Mouse (Mus musculus) layer of hippocampus, adult 11-12 months (tissue): ENCODE measurements at regions not wholly inside any gene's neighbourhood (a gene's known extent, or its start where the extent isn't known, plus 50 kb on each side); places are given as distances from the start of the nearest gene placed in this dataset.

ENCODE experiments used
- DNase-seq: peaks from one replicate; pipeline ENCODE4 v3.0.0; 2022; ENCODE audit warnings: low spot score

GRCm38 (mm10) chr4:79530968-79531620 is 1302.8 kb upstream of the Tyrp1 start:
- peak; percentile 16 for DNase-seq

GRCm38 (mm10) chr4:79531769-79532168 is 1302.2 kb upstream of the Tyrp1 start:
- no peak for DNase-seq

- DNase-seq, result peak; percentile 6
These were observed 1301.4 kb upstream of the Tyrp1 start for GRCm38 (mm10) chr4:79532420-79533066.

GRCm38 (mm10) chr4:79545461-79545860 is 1288.5 kb upstream of the Tyrp1 start:
- DNase-seq, result no peak
